Mouse (Mus musculus) neural tube, embryonic 14.5 days (tissue): ENCODE measurements at regions not wholly inside any gene's neighbourhood (a gene's known extent, or its start where the extent isn't known, plus 50 kb on each side); places are given as distances from the start of the nearest gene placed in this dataset.
"Not testable (repeated sequence)": the region's sequence is repeated elsewhere in the genome, so short reads cannot be mapped to it uniquely, and the experiment has no call there.

ENCODE experiments used
- ATAC-seq: fragments of 200-750 bp; cut with Nextera tagmentation; 2 replicates; pipeline ENCODE4 v1.8.0; 2017; ENCODE audit warnings: low read depth, mild to moderate bottlenecking, moderate TSS enrichment, moderate library complexity
- H3K27ac ChIP-seq: fragments of 300-500 bp; sonication (generic); 2 replicates; pipeline ENCODE4 v1.5.1; 2014; ENCODE audit warnings: low read depth, mild to moderate bottlenecking, control low read depth, low read length, moderate library complexity, mixed read lengths
- H3K27me3 ChIP-seq: fragments of 300-500 bp; sonication (generic); 2 replicates; pipeline ENCODE4 v1.6.1; 2014; ENCODE audit warnings: low read length; ENCODE audit not compliant: control insufficient read depth, insufficient read depth
- H3K36me3 ChIP-seq: fragments of 300-500 bp; sonication (generic); 2 replicates; pipeline ENCODE4 v1.6.1; 2014; ENCODE audit warnings: low read length, mixed read lengths; ENCODE audit not compliant: control insufficient read depth, insufficient read depth
- H3K4me1 ChIP-seq: fragments of 300-500 bp; sonication (generic); 2 replicates; pipeline ENCODE4 v1.6.1; 2014; ENCODE audit warnings: low read length; ENCODE audit not compliant: control insufficient read depth, insufficient read depth
- H3K4me2 ChIP-seq: fragments of 300-500 bp; sonication (generic); 2 replicates; pipeline ENCODE4 v1.6.1; 2014; ENCODE audit warnings: mild to moderate bottlenecking, low read depth, low read length, control low read depth
- H3K4me3 ChIP-seq: fragments of 300-500 bp; sonication (generic); 2 replicates; pipeline ENCODE4 v1.5.1; 2014; ENCODE audit warnings: low read depth, low read length, control low read depth, mixed read lengths
- H3K9ac ChIP-seq: fragments of 300-500 bp; sonication (generic); replicated peaks from 2 replicates; pipeline ENCODE4 v1.6.1; 2014; ENCODE audit warnings: low read depth, mild to moderate bottlenecking, control low read depth, low read length, mixed read lengths
- H3K9me3 ChIP-seq: fragments of 300-500 bp; sonication (generic); 2 replicates; pipeline ENCODE4 v1.6.1; 2016; ENCODE audit warnings: low read length; ENCODE audit not compliant: control insufficient read depth
- WGBS: fragments of 180-500 bp; shearing (Covaris S2); extraction: QIAGEN DNeasy Blood & Tissue Kit; methylation state at CpG from one replicate; pipeline ENCODE4 v1.1.7; 2014; 5-methylcytosine and 5-hydroxymethylcytosine counted together

- H3K4me2 ChIP-seq, H3K9me3 ChIP-seq, H3K27ac ChIP-seq, H3K36me3 ChIP-seq, H3K4me1 ChIP-seq, ATAC-seq, H3K27me3 ChIP-seq, H3K4me3 ChIP-seq, H3K9ac ChIP-seq: not testable (repeated sequence)
- 78% methylated on average over 4 of the region's 4 CpGs for WGBS
Measured at GRCm38 (mm10) chr3:22411976-22412660, 335.7 kb downstream of the Tbl1xr1 start.

- Histone ChIP-seq H3K4me1 (no peaks in the 10 kb centered on the region), H3K4me3 (no peak overlapping the region), H3K36me3 (no peaks in the 10 kb centered on the region), H3K4me2 (no peak overlapping the region), H3K9me3 (no peaks in the 10 kb centered on the region), H3K9ac (no peak overlapping the region), H3K27me3 (no peaks in the 10 kb centered on the region), H3K27ac (no peak overlapping the region)
- ATAC-seq, result peak; percentile 28; the same call in 1 of the 2 replicates
- 59% methylated on average over 9 of the region's 9 CpGs for WGBS
Measured at GRCm38 (mm10) chr3:22438027-22438780, 361.8 kb downstream of the Tbl1xr1 start.

DNA sequence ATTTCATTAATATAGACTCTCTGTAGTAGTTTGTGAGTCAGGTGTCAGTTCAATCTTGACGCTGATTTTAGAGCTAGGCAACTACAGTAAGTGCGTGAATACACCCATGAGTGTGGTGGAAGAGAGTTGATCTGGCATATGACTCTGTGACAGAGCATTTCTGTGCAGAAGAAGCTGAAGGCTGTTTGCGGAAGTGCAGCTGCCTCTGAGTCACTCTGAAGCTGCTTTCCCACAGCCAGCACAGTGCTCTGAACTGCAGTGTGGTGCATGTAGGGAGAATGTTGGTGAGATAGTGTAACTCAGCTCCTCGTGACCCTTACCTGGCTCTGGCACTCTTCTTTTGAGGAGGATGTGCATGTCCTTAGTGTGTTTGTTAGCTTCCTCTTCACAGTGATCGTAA lies 394.1 kb downstream of the Tbl1xr1 start:
- Histone ChIP-seq H3K36me3 (no peaks in the 10 kb centered on the region), H3K9ac (no peak overlapping the region), H3K4me2 (no peak overlapping the region), H3K9me3 (no peaks in the 10 kb centered on the region), H3K27ac (no peak overlapping the region), H3K4me3 (no peak overlapping the region), H3K4me1 (no peaks in the 10 kb centered on the region), H3K27me3 (no peaks in the 10 kb centered on the region)
- 91% methylated on average over 5 of the region's 5 CpGs for WGBS
- ATAC-seq, result no peak

- H3K27ac ChIP-seq, result no peak overlapping the region
- no peaks in the 10 kb centered on the region for H3K4me1 ChIP-seq
- no peaks in the 10 kb centered on the region for H3K36me3 ChIP-seq
- WGBS, result 71% methylated on average over 2 of the region's 2 CpGs
- no peaks in the 10 kb centered on the region for H3K9me3 ChIP-seq
- no peak overlapping the region for H3K4me3 ChIP-seq
- H3K9ac ChIP-seq, result no peak overlapping the region
- no peaks in the 10 kb centered on the region for H3K27me3 ChIP-seq
- no peak overlapping the region for H3K4me2 ChIP-seq
- peak; percentile 44; the same call in 1 of the 2 replicates for ATAC-seq
Measured at GRCm38 (mm10) chr3:22492530-22492929, 416.1 kb downstream of the Tbl1xr1 start.
